ENCODE assay signal across 8 mouse cellular contexts in the genomic region with DNA sequence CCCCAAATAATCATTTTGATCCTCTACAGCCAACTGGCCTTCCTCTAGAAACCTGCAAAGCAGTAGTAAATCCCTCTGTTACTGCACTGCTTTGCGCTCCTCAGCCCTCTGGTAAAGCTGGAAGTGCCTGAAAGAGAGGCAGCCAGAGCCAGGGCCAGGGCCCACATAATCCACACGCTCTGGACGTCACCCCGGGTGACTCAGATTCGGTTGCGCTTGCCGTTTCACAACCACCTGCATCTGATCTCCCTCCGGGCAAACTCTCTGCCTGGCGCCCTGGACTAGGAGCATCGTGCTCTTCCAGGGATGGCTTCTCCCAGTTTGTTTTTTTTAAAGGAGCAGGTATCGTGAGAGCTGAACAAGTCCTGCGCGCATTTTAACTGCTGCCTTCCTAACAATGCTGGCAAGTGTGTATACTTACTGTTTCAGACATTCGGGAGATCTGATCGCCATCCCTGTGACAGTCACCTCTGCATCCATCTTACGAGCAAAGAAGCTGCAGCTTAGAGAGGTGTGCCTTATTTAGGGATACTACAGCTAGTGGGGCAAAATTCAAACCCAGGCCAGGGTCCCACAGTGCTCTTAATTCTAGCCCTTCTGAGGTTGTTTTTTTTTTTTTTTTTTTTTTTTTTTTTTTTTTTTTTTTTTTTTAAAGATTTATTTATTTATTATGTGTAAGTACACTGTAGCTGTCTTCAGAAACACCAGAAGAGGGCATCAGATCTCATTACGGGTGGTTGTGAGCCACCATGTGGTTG.
A peak's percentile ranks its signal among the peaks of the same experiment; 100 is the strongest.
DNase-seq lines count a peak whose midpoint lies in the region; ATAC-seq lines count a peak whose summit lies in the region.

No protein-coding gene starts in this region.

- H3K4me2 ChIP-seq in limb, embryonic 13.5 days (replicated peaks): no peak overlapping the region

- no peak for DNase-seq in limb, embryonic 10.5 days (ENCODE audit: low spot score)
- peak; percentile 90 to 95 for DNase-seq in adrenal gland, adult (ENCODE audit: inconsistent age in 2 of 2, low spot score in 1 of 2)
- peak; percentile 86 for DNase-seq in gastrocnemius, postnatal 25 days
- DNase-seq in thymus, postnatal 25 days: no peak

- H3K9me3 ChIP-seq in limb, embryonic 13.5 days: no peaks in the 10 kb centered on the region
- H3K9me3 ChIP-seq in limb, embryonic 10.5 days (replicated peaks): no peaks in the 10 kb centered on the region

- H3K9ac ChIP-seq in limb, embryonic 13.5 days: no peak overlapping the region

- no peak overlapping the region for H3K4me3 ChIP-seq in limb, embryonic 13.5 days
- no peak overlapping the region for H3K4me3 ChIP-seq in limb, embryonic 10.5 days

- H3K4me1 ChIP-seq in limb, embryonic 13.5 days: peaks cover 38% of the 10 kb centered on the region
- peaks cover 12% of the 10 kb centered on the region for H3K4me1 ChIP-seq in limb, embryonic 10.5 days

- WGBS in limb, embryonic 13.5 days: 61% methylated on average over 17 of the region's 17 CpGs
- 72% methylated on average over 16 of the region's 17 CpGs for WGBS in limb, embryonic 10.5 days

- H3K27me3 ChIP-seq in limb, embryonic 13.5 days: no peaks in the 10 kb centered on the region
- H3K27me3 ChIP-seq in limb, embryonic 10.5 days (ENCODE audit: low read depth, poor library complexity, severe bottlenecking): no peaks in the 10 kb centered on the region

- H3K36me3 ChIP-seq in limb, embryonic 13.5 days: no peaks in the 10 kb centered on the region
- H3K36me3 ChIP-seq in limb, embryonic 10.5 days: no peaks in the 10 kb centered on the region

- ATAC-seq in limb, embryonic 13.5 days (ENCODE audit: low FRiP score, low read depth): no peak
- ATAC-seq in megakaryocyte progenitor cell, adult 5-6 weeks (replicated peaks; ENCODE audit: poor library complexity): peak; percentile 51
- no peak for ATAC-seq in inflammation-experienced regulatory T-cells, adult 6 months
- ATAC-seq in monocyte, adult 5-6 weeks (replicated peaks; ENCODE audit: insufficient number of reproducible peaks, low FRiP score, low TSS enrichment, poor library complexity, severe bottlenecking): no peak

- H3K27ac ChIP-seq in limb, embryonic 13.5 days: peak overlapping the region; percentile 44; the same call in 1 of the 2 replicates
- H3K27ac ChIP-seq in limb, embryonic 10.5 days: no peak overlapping the region

Comparison
In these comparisons a context has a peak if more than half of its experiments do, and no peak if none do; other contexts are left out.
1. DNase-seq: peak in adrenal gland, adult (2 of 2) and gastrocnemius, postnatal 25 days (single experiment); none in limb, embryonic 10.5 days (single experiment) and thymus, postnatal 25 days (single experiment).